Mouse (Mus musculus) kidney, adult 2 months (tissue): ENCODE measurements around the gene Mfsd6.

ENCODE experiments used
- CTCF ChIP-seq: fragments of 200-500 bp; conservative IDR thresholded peaks from 2 replicates; pipeline ENCODE4 v1.5.1; 2011; ENCODE audit warnings: low read depth, mild to moderate bottlenecking, control low read depth, low read length, moderate library complexity, mixed read lengths; ENCODE audit not compliant: insufficient read depth, insufficient read length
- POLR2A ChIP-seq: fragments of 200-500 bp; IDR thresholded peaks from one replicate; pipeline ENCODE4 v1.6.1; 2011; ENCODE audit warnings: low read depth, low read length, control low read depth

- TF ChIP-seq CTCF (no peak), POLR2A (no peak)
Measured at GRCm38 (mm10) chr1:52701941-52702340, 25.3 kb downstream of the Mfsd6 start.
